Mouse (Mus musculus): Measurements from ENCODE around the gene Lpxn.
A peak's percentile ranks its signal among the peaks of the same experiment; 100 is the strongest.

The Lpxn gene

DNA sequence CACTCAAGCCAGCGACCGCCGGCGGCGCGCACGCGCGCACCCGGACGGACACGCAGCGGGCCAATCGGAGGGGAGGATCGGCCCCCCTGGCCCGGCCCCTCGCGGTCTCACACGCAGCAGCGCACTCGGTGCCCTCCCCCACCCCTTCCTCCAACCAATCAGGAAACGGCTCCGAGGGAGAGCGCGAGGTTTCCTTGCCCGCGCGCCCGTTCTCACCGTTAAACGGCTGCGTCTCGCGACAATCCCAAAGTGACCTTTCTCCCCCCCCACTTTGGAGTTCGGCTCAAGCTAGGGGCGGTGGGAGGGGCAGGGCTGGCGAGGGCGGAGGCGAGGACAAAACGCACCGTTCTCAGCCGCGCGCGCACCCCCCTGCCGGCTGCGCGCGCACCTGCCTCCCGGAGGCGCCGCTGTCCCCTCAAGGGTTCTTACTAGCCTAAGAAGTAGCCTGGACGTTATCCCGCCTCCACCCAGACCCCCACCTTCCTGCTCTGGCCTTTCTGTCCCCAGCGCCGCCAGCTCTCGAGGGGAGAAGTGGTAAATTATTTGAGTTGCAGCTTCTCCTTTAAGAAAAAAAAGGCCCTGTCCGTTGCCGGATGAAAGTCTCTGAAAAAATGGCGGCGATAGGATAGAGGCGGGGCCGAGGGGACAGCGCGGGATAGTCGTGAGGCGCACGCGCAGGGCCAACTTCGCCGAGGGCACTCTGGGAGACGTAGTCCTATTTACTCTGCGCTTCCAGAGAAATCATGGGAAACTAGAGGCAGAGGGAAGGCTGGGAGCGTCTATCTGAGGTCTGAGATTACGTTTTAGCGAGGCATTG lies at the start of gene Lpxn, which contains the start of gene Zfp91:
Gene Lpxn (plus strand): TSS at position 683 of the 817 bp plus-strand sequence.
Gene Zfp91 (minus strand): TSS at position 616 of the 817 bp plus-strand sequence.
- DNase-seq (ENCODE audit: low spot score): peak; percentile 94

DNA sequence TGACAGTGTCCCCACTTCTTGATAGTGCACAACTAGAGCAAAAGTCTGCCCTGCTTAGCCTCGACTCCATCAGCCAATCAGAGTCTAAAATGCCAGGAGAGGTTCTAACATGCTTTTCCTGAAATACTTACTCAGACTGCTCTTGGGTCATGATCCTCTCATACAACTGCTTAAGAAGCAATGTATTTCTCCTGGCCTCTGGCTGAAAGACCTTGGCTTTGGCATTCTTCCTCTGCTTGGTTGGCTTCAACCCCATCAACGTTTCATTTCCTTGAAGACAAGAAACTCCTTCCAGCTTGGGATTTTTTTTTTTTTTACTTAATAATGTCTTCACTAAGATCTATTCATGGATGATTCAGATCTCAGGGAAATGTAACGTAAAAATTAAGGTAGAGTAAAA lies 39.7 kb upstream of the Lpxn start:
- no peak for DNase-seq (ENCODE audit: low spot score)

DNA sequence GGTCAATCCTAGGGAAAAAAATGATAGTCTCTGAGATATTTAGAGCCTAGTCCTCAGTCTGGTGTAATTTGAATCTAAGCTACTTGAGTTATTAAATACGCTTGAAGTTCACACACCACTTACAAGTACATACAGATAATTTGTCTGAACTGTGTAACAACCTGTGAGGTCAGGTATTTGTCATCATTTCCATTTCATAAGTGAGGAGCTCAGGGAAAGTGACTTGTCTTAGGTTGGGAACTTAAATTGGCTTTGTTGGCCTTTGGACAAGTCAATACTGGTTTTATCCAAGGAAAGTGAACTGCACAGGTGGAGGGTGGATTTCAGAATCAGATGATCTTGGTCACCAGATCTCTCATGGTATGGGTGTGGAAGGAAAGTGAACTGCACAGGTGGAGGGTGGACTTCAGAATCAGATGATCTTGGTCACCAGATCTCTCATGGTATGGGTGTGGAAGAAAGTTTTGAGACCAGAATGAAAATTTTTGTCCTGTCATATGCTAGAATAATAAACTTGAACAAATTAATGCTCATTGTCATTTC lies 37.0 kb upstream of the Lpxn start:
- no peak for DNase-seq (ENCODE audit: low spot score)

DNA sequence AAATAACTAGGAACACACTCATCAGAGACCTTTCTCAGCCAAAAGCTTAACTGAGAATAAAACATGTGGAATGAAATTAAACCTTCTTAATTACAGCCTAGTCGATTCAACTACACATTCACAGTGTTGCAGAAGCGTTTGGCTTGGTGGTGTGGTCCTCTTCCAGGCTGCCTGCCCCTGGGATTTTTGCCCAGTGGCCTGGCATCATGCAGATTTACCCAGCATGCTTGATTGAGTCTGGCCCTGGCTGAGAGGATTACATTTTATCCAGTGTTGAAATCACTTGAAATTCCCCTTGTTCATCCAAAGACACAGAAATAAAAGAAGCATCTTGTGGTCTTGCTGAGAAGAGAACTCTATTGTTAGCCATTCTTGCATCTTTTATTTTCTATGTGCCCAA lies 36.3 kb upstream of the Lpxn start:
- peak; percentile 17 for DNase-seq (ENCODE audit: low spot score)

DNA sequence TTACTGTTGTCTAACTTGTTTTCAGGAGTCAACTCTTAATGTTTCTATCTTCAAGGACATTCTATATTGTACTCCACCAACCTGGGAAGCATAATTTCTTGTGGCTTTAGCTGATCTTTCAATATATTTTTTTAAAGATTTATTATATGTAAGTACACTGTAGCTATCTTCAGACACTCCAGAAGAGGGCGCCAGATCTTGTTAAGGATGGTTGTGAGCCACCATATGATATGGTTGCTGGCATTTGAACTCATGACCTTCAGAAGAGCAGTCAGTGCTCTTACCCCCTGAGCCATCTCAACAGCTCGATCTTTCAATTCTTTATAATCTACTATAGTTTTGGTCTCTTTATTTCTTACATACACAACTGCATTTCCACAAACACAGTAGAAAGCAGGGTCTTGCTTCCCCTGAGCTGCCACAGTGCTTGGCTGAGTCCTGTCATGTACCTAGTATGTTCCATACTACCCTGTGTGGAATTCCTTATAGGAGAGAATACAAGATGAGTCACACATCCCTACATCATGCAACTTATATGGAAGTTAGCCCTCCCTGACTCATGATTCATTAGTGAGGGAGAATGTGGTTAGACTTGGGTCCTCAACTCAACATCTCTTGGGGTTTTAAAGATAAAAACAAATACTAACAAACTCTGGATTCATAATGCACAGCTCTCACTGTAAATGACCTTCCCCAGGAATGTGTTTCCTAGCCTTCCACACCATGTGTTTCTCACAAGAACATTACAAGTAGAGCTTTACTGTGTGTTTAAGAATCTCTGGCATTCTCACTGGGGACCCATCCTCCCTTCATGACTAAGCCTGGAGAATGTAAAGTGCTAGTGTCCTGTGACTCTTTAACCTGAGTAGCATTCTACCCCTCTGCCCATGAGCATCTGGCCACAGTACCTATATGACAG lies 33.5 kb upstream of the Lpxn start:
- DNase-seq (ENCODE audit: low spot score): no peak

DNA sequence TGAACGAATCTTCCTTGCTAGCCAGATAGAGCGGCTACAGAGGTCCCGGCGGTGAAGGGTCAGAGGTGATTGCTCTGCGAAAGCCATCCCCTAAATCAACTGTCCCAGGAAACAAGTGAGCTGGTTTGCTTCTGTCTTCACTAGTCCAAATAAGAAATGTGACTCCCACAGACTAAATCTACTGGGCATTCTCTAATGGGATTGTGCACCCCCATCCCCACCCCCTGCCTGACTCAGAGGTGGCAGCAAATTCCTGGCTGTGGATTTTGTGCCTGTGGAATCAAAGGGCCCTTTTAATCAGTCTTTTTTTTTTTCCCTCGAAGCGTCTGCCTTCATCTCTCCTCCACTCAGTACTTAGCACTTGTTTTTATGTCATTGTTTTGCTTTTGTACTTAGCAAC lies 30.7 kb upstream of the Lpxn start, which contains the start of gene Cntf:
Gene Cntf (minus strand): TSS at position 325 of the 400 bp plus-strand sequence.
- no peak for DNase-seq (ENCODE audit: low spot score)

DNA sequence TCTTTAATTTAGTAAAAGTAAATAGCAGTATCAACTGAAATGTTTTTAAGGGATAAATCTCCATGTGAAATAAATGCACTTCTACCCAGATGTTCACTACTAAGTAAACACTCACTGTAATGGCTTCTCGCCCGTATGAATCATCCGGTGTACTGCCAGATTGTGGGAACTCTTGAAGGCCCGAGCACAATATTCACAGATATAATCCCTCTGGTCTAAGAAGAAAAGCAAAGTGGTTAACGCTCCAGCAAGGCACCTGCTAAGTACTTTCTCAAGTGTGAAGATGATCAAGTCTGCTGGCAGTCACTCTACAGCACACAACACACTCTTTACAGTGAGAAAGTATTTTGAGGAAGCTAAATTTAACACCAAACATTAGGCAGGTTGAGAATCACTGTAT lies 25.1 kb upstream of the Lpxn start:
- DNase-seq (ENCODE audit: low spot score): no peak

DNA sequence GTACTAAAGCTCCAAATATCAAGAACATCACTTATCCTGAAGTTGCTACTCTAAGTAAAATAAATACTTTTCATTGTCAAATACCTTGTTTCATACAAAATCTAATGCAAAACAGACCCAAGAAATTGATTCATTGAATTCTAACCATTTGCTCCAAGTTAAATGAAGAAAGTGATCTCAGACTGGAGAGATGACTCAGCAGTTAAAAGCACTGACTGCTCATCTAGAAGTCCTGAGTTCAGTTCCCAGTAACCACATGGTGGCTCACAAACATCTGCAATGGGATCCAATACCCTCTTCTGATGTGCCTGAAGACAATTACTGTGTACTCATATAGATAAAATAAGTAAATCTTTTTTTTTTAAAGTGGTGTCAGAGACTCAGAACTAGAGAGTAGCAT lies 15.6 kb upstream of the Lpxn start:
- no peak for DNase-seq (ENCODE audit: low spot score)

DNA sequence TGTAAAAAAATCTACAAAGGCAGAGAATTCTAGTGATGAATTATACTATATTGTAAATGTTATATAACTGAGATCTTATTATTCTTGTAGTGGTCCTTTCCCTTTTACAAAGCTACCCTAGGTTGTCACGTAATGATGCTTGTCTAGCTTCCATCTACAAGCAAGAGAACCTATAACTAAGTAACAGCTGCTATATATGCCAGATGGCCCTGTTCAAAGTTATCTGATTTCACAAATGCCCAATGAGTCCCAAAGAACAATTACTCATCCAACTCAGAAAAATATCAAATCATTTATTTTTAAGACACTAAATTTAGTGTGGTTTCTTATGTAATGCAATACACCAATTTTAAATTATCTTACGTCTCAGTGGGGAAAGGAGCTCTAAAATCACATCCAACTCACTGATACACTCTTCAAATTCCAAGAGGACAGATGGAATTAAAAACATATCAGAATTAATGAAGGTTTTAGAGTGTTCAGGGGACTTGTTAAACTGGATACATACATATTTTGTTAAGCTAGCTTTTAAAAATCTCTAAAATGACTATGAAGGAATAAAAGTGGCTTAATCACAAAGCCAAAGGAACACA lies 9.1 kb upstream of the Lpxn start:
- DNase-seq (ENCODE audit: low spot score): peak; percentile 47

DNA sequence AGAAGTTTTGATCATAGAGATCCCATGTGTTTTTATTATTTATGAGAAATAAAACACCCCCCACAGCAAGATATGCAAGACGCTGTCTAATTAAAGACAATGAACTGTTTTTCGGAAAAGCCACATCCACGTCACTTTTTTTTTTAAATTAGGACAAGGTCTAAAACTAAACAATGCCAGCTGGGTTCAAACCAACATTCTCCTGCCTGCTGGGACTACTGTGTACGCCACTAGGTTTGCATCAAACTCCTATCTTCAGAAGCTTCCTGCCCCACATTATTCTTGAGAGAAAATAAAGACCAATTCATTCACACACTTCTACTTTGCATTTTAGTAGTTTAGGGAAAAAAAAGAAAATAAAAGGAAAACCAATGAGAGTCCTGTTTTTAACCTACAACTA lies 8.3 kb upstream of the Lpxn start:
- no peak for DNase-seq (ENCODE audit: low spot score)

DNA sequence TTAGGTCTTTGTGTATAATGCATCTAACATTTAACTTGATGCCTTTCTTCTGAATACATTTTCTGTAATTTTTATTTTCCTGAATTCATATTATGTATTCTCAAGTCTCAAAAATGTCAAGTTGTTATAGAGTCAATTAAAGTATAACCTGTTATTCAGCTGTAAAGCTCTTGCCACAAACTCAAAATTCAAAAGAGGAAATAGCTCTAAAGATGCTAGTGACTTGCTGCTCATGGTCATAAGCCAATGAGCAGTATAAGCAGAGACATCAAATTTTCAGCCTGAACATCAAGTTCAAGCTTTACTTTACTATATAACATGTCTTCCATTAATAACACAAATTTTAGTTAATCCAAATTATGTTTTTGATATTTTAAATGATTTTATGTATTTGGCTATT lies 3.6 kb upstream of the Lpxn start:
- DNase-seq (ENCODE audit: low spot score): no peak

DNA sequence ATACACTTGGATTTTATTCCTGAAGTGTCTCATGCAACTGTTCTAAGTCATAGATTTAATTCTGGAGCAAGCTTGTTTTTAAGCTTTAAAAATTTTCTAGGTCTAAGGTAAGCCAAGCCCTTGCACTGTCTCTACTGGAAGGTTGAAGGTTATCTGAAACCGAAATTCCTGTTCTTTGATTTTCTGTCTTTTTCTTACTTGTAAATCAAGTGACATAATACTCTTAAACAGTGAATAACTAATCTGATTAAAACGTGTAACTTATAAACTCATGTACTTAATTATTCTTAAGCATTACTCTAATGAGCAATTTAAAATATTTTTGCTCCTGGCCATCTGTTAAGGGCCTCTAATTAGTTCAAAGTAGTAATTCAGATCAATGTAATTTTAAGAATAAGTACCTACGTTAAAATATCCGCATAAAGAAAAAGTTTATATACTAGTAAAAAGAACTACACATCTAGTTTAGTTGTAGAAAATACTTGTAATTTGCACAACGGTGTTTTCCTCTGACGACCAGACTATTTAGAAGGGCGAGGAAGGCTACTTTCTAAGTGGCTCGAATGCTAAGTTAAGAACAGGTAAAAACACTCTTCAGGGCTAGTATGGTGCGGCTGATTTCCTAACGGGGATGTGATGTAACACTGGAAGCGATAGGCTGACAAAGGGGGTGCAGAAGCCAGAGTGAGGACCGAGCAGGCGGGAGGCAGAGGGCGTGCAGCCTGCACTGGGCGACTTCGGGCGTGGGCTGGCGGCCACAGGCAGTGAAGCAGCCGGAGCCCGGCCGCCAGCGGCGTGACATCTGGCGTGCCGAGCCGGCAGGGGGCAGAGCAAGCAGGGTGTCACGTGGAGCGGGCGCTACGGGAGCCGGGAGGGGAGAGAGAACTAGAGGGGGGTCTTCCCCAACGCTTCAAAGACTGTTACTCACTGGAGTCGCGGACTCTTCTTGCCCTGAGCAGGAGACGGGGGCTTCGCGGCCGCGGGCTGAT lies 1.6 kb upstream of the Lpxn start:
- DNase-seq (ENCODE audit: low spot score): peak; percentile 71

DNA sequence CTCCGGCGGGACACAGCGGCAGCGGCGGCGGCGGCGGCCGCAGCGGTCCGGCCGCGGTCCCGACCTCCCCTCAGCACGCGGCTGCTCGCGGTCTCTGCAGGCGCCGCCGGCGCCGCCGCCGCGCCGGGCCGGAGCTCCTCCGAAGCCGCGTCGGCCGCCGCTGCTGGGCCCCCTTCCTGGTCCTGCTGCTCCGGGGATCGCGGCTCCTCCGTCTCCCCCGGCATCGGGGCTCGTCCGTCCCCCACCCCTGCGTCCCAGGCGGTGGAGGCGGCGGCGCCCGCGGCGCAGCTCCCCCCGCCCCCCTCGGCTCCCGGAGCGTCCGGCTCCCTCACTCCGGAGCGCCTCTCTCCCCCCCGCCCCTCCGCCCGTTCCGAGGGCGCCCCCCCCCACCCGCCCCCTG lies 883 bp upstream of the Lpxn start:
- no peak for DNase-seq (ENCODE audit: low spot score)

DNA sequence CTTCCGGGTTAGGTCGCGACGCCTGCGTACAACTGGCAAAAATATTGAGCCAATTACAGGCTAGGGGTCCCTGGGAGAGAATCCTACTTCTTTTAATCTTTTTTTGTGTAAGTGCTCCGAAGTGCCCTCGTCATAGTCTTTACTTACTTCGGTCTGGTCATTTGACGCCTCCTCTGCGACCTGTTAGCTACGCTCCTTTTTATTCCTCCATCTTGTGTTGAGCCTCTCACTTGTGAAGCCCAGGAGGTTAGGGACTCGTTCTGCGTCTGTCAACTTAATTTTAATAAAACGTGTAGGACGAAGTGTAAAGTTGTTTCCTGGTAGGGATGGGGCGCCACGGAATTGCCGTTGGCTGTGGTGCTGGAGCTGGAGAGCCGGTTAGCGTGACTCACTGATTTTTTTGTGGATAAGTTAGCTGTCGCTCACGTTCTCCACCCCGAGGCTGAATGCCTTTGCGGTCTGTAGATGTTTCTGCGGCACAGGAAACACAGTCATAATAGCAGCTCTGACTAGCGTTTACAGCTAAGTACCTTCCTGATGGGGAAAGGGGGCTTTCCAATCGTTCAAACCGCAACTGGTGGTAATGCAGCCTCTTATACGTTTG lies 437 bp downstream of the Lpxn start:
- no peak for DNase-seq (ENCODE audit: low spot score)

DNA sequence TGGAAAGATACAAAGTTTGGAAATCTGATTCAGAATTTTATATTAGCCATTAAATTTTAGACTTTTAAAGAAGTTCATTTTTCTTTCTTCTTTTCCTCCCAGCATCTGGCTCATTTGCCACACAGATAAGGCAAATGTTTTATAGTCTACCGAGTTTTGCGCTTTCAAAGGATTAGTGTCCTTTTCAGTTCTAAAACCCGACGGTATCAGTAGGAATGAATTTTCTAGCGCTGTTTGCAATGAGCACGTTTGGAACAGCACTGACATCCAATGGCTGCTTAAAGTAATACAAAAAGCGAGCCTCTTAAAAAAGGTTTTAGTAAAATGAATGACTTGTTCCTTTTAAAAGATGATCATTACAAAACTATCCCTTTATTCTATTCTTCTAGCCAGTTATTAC lies 1.1 kb downstream of the Lpxn start:
- DNase-seq (ENCODE audit: low spot score): no peak

DNA sequence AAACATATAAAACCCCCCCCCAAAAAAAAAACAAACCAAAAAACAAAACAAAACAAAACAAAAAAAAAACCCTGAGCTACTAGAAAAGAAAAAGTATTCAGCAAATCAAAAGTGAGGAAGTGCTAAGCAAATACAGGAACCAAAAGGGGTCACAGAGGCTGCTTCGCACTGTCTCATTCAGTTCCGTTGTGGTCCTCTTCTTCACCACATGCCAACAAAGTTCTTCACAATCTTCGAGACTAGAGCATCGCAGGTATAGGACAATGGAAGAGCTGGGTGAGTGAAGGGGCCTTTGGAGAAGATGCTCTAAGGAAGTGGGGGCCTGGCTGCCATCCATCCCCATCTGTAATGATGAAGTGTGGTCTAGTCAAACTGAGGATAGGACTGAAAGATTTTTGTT lies 2.4 kb downstream of the Lpxn start:
- DNase-seq (ENCODE audit: low spot score): no peak

DNA sequence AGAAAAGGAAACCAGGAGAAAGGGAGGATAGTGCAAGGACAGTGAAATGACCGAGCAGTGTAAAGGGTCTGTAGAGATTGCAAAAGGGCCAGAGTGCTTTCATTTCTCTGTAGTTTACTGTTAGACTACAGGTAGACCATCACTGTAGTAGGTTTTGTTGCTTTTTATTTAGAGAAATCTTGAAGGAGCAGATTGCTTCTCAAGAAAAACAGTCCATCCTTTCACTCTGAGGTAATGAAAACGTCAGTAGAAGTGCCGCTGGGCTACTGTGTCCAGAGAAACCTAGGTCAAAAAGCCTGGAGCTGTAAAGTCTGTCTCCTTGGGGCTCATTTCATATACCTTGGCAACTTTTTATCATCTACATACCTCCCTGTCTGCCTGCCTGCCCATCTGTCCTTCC lies 3.1 kb downstream of the Lpxn start:
- no peak for DNase-seq (ENCODE audit: low spot score)

DNA sequence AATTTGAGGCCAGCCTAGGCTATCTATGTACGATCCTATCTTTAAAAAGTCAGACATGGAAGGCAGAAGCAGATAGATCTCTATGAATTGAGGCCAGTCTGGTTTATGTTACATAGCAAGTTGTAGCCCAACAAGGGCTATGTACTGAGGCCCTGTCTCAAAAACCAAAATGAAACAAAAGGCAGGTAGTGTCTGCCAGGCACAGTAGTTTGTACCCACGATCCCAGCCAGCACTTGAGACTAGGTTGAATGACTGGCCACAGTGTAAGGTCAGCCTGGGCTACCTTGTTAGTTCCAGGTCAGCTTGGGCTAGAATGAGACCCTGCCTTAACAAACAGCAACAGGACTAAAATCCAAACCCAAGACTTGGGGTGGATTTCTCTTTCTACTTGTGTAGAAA lies 4.6 kb downstream of the Lpxn start:
- DNase-seq (ENCODE audit: low spot score): no peak

DNA sequence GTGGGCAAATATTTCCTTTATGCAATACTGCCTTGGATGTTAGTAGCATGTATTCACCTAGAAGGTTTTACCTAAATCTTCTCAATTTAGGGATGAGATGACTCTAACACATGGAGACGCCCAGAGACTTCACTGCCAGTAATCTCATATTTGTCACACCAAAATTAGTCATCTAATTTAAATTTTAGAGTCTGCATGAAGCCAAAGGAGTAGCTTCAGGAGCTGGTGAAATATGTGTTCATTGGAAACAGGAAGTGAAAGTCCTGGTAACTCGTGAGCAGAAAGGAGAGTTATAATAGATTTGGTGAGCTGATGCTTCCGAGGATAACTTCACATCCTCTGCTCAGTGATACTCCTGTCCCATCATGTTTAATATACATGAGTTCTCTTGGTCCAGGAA lies 5.1 kb downstream of the Lpxn start:
- DNase-seq (ENCODE audit: low spot score): no peak

DNA sequence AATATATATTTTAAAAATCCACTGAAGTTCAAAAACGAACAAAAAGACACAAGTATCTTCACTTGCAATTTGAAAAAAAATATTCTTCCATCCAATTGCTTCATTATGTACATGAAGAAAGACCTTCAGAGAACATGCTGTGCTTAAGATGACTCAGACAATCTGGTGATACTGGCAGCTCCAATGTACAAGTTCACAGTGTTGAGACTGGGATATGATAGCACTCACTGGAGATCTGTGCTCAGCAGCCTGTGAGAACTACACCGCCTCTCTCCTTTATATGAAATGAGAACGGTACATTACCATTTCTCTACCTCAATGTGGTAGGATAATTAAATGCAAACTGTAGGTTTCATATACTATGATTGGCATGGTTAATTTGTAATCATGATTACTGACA lies 6.8 kb downstream of the Lpxn start:
- no peak for DNase-seq (ENCODE audit: low spot score)

DNA sequence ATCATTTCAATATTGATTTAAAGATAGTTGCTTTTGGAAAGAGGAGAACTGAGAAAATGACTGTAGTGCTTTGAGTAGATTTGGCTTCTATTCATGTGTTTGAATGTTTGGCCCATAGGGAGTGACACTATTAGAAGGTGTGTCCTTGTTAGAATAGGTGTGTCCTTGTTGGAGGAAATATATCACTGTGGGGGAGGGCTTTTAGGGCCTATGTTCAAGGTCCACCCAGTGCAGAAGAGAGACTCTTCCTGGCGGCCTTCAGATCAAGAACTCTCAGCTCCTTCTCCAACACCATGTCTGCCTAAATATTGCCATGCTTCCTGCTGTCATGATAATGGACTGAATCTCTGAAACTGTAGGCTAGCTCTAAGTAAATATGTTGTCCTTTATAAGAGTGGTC lies 8.2 kb downstream of the Lpxn start:
- no peak for DNase-seq (ENCODE audit: low spot score)
